Mouse (Mus musculus): ENCODE results near the gene Klf15. TPM values are rescaled to one million over a fixed set of nuclear protein-coding genes. Genes with fewer than 3 reads are reported as not detected.

Klf15 gene
- polyA plus RNA-seq, 1 experiment, result 26.1 TPM

- H3K27me3 ChIP-seq (ENCODE audit: control insufficient read depth, insufficient read depth, low read length), result no peaks in the 10 kb centered on the region
- peak in 1 of 2 experiments; percentile 10 for DNase-seq
- no peak overlapping the region for H3K4me3 ChIP-seq (replicated peaks; ENCODE audit: insufficient read depth, low read depth, low read length)
- no peak overlapping the region for H3K27ac ChIP-seq (ENCODE audit: insufficient read depth, low read length)
- no peak for TF ChIP-seq POLR2A (IDR thresholded peaks at IDR 0.05; ENCODE audit: borderline replicate concordance, insufficient read depth, low read length)
- TF ChIP-seq CTCF (IDR thresholded peaks at IDR 0.05; ENCODE audit: borderline replicate concordance, insufficient read depth, low read depth, low read length), result no peak
- no peaks in the 10 kb centered on the region; the same call in 1 of the 2 replicates for H3K4me1 ChIP-seq (ENCODE audit: control insufficient read depth, insufficient read depth, low read length)
- 96% methylated on average over 11 of the region's 11 CpGs for WGBS
Measured at GRCm38 (mm10) chr6:90465028-90465640, 2.8 kb downstream of the Klf15 start.

GRCm38 (mm10) chr6:90466079-90466478 lies 3.7 kb downstream of the Klf15 start:
- Histone ChIP-seq H3K27ac (ENCODE audit: insufficient read depth, low read length) (no peak overlapping the region), H3K4me3 (replicated peaks; ENCODE audit: insufficient read depth, low read depth, low read length) (no peak overlapping the region)

GRCm38 (mm10) chr6:90466847-90467410 lies 4.6 kb downstream of the Klf15 start:
- H3K27me3 ChIP-seq (ENCODE audit: control insufficient read depth, insufficient read depth, low read length), result no peaks in the 10 kb centered on the region
- no peak for TF ChIP-seq CTCF (IDR thresholded peaks at IDR 0.05; ENCODE audit: borderline replicate concordance, insufficient read depth, low read depth, low read length)
- TF ChIP-seq POLR2A (IDR thresholded peaks at IDR 0.05; ENCODE audit: borderline replicate concordance, insufficient read depth, low read length), result no peak
- peak in 1 of 2 experiments; percentile 11 for DNase-seq
- H3K4me3 ChIP-seq (replicated peaks; ENCODE audit: insufficient read depth, low read depth, low read length), result no peak overlapping the region
- H3K27ac ChIP-seq (ENCODE audit: insufficient read depth, low read length), result no peak overlapping the region
- no peaks in the 10 kb centered on the region; the same call in 1 of the 2 replicates for H3K4me1 ChIP-seq (ENCODE audit: control insufficient read depth, insufficient read depth, low read length)
- WGBS, result 91% methylated on average over 12 of the region's 12 CpGs

More at GRCm38 (mm10) chr6:90466079-90466478, 3.7 kb downstream of the Klf15 start:
- Histone ChIP-seq H3K4me1 (ENCODE audit: control insufficient read depth, insufficient read depth, low read length) (no peaks in the 10 kb centered on the region; the same call in 1 of the 2 replicates), H3K27me3 (ENCODE audit: control insufficient read depth, insufficient read depth, low read length) (no peaks in the 10 kb centered on the region)
- DNase-seq, result no peak
- 69% methylated on average over 10 of the region's 10 CpGs for WGBS
- no peak for TF ChIP-seq POLR2A (IDR thresholded peaks at IDR 0.05; ENCODE audit: borderline replicate concordance, insufficient read depth, low read length)
- no peak for TF ChIP-seq CTCF (IDR thresholded peaks at IDR 0.05; ENCODE audit: borderline replicate concordance, insufficient read depth, low read depth, low read length)

- no peak for TF ChIP-seq CTCF (IDR thresholded peaks at IDR 0.05; ENCODE audit: borderline replicate concordance, insufficient read depth, low read depth, low read length)
- TF ChIP-seq POLR2A (IDR thresholded peaks at IDR 0.05; ENCODE audit: borderline replicate concordance, insufficient read depth, low read length), result no peak
Measured at GRCm38 (mm10) chr6:90468216-90468615, 5.8 kb downstream of the Klf15 start.

GRCm38 (mm10) chr6:90469041-90469440 lies 6.7 kb downstream of the Klf15 start:
- no peak overlapping the region for H3K4me3 ChIP-seq (replicated peaks; ENCODE audit: insufficient read depth, low read depth, low read length)
- H3K27me3 ChIP-seq (ENCODE audit: control insufficient read depth, insufficient read depth, low read length), result no peaks in the 10 kb centered on the region
- 91% methylated on average over 6 of the region's 6 CpGs for WGBS
- no peak for TF ChIP-seq POLR2A (IDR thresholded peaks at IDR 0.05; ENCODE audit: borderline replicate concordance, insufficient read depth, low read length)
- no peak for TF ChIP-seq CTCF (IDR thresholded peaks at IDR 0.05; ENCODE audit: borderline replicate concordance, insufficient read depth, low read depth, low read length)
- H3K4me1 ChIP-seq (ENCODE audit: control insufficient read depth, insufficient read depth, low read length), result no peaks in the 10 kb centered on the region; the same call in 1 of the 2 replicates
- no peak for DNase-seq
- H3K27ac ChIP-seq (ENCODE audit: insufficient read depth, low read length), result no peak overlapping the region

More at GRCm38 (mm10) chr6:90468216-90468615, 5.8 kb downstream of the Klf15 start:
- Histone ChIP-seq H3K27me3 (ENCODE audit: control insufficient read depth, insufficient read depth, low read length) (no peaks in the 10 kb centered on the region), H3K4me1 (ENCODE audit: control insufficient read depth, insufficient read depth, low read length) (no peaks in the 10 kb centered on the region; the same call in 1 of the 2 replicates), H3K27ac (ENCODE audit: insufficient read depth, low read length) (no peak overlapping the region), H3K4me3 (replicated peaks; ENCODE audit: insufficient read depth, low read depth, low read length) (no peak overlapping the region)
- 47% methylated on average over 1 of the region's 1 CpGs for WGBS
- DNase-seq, result no peak

- no peak overlapping the region for H3K27ac ChIP-seq (ENCODE audit: insufficient read depth, low read length)
- 95% methylated on average over 2 of the region's 2 CpGs for WGBS
Measured at GRCm38 (mm10) chr6:90470255-90470654, 7.9 kb downstream of the Klf15 start.

GRCm38 (mm10) chr6:90470947-90471541 lies 8.7 kb downstream of the Klf15 start:
- H3K4me3 ChIP-seq (replicated peaks; ENCODE audit: insufficient read depth, low read depth, low read length), result no peak overlapping the region
- peak overlapping the region; percentile 50; the same call in 1 of the 2 replicates for H3K27ac ChIP-seq (ENCODE audit: insufficient read depth, low read length)
- no peak for TF ChIP-seq POLR2A (IDR thresholded peaks at IDR 0.05; ENCODE audit: borderline replicate concordance, insufficient read depth, low read length)
- TF ChIP-seq CTCF (IDR thresholded peaks at IDR 0.05; ENCODE audit: borderline replicate concordance, insufficient read depth, low read depth, low read length), result no peak
- WGBS, result 54% methylated on average over 12 of the region's 12 CpGs
- no peaks in the 10 kb centered on the region for H3K27me3 ChIP-seq (ENCODE audit: control insufficient read depth, insufficient read depth, low read length)
- no peaks in the 10 kb centered on the region; the same call in 1 of the 2 replicates for H3K4me1 ChIP-seq (ENCODE audit: control insufficient read depth, insufficient read depth, low read length)
- peak in 1 of 2 experiments; percentile 49 for DNase-seq

More at GRCm38 (mm10) chr6:90470255-90470654, 7.9 kb downstream of the Klf15 start:
- no peak for DNase-seq
- H3K27me3 ChIP-seq (ENCODE audit: control insufficient read depth, insufficient read depth, low read length), result no peaks in the 10 kb centered on the region
- no peak for TF ChIP-seq CTCF (IDR thresholded peaks at IDR 0.05; ENCODE audit: borderline replicate concordance, insufficient read depth, low read depth, low read length)
- TF ChIP-seq POLR2A (IDR thresholded peaks at IDR 0.05; ENCODE audit: borderline replicate concordance, insufficient read depth, low read length), result no peak
- H3K4me1 ChIP-seq (ENCODE audit: control insufficient read depth, insufficient read depth, low read length), result no peaks in the 10 kb centered on the region; the same call in 1 of the 2 replicates
- H3K4me3 ChIP-seq (replicated peaks; ENCODE audit: insufficient read depth, low read depth, low read length), result no peak overlapping the region

Data from cerebellum, adult 2 months (tissue).